Mouse (Mus musculus) ES-Bruce4 (cell line): Measurements from ENCODE around the gene Caml. TPM values are rescaled to one million over a fixed set of nuclear protein-coding genes. Genes with fewer than 3 reads are reported as not detected.

ENCODE experiments used
- H3K27ac ChIP-seq: 2 replicates; pipeline ENCODE4 v1.5.1; 2012; ENCODE audit warnings: low read length, inconsistent platforms; ENCODE audit not compliant: insufficient read depth
- H3K27me3 ChIP-seq: 2 replicates; pipeline ENCODE4 v1.6.1; 2012; ENCODE audit warnings: mild to moderate bottlenecking, low read length, inconsistent platforms; ENCODE audit not compliant: control insufficient read depth, poor library complexity, insufficient read depth, severe bottlenecking
- H3K36me3 ChIP-seq: 2 replicates; pipeline ENCODE4 v1.6.1; 2012; ENCODE audit warnings: inconsistent platforms, mild to moderate bottlenecking, low read length, moderate library complexity; ENCODE audit not compliant: control insufficient read depth, poor library complexity, insufficient read depth, severe bottlenecking
- H3K4me1 ChIP-seq: one replicate; pipeline ENCODE4 v1.8.1; 2011; ENCODE audit warnings: low read length; ENCODE audit not compliant: control insufficient read depth, insufficient read depth
- H3K4me3 ChIP-seq: 2 replicates; pipeline ENCODE4 v1.5.1; 2011; ENCODE audit warnings: low read depth, mild to moderate bottlenecking, low read length
- H3K9ac ChIP-seq: 2 replicates; pipeline ENCODE4 v1.6.1; 2012; ENCODE audit warnings: low read depth, mild to moderate bottlenecking, inconsistent platforms; ENCODE audit not compliant: poor library complexity, severe bottlenecking
- H3K9me3 ChIP-seq: replicated peaks from 2 replicates; pipeline ENCODE4 v1.6.1; 2012; ENCODE audit warnings: mild to moderate bottlenecking, low read length, inconsistent platforms; ENCODE audit not compliant: control insufficient read depth, poor library complexity, insufficient read depth, severe bottlenecking
- CTCF ChIP-seq: IDR thresholded peaks from one replicate; pipeline ENCODE4 v1.8.1; 2011; ENCODE audit warnings: low read depth, low read length
- EP300 ChIP-seq: IDR thresholded peaks from 2 replicates; pipeline ENCODE4 v1.6.1; 2011; ENCODE audit warnings: low read depth, low read length; ENCODE audit not compliant: insufficient read depth
- POLR2A ChIP-seq: IDR thresholded peaks from one replicate; pipeline ENCODE4 v1.8.1; 2011; ENCODE audit warnings: low read length; ENCODE audit not compliant: insufficient read depth
- polyA plus RNA-seq: library from polyadenylated mRNA; stranded (reverse); fragments of >200 nt; gene quantifications from 2 replicates; pipeline ENCODE4 v1.2.4, GENCODE M21; 2011; ENCODE audit warnings: low read depth; ENCODE audit not compliant: missing spikeins, insufficient read depth, insufficient read length

Gene Caml
- polyA plus RNA-seq, 1 experiment, result 26.3 TPM

DNA sequence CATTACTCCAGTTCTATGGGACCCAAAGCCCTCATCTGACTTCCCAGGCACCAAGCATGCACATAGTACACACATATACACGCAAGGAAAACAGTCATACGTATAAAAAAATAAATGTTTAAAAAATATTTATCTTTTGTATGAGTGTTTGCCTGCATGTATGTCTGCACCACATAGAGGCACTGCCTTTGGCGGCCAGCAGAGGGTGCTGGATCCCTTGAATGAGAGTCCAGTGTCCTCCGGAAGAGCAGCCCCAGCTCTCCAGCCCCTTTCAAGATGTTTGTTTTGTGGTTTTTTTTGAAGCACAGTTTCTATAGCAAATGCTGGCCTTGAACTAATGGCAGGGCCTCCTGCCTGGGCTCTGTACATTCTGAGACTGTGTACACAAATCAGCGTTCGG is 45.7 kb downstream of the Caml start:
- peaks cover 54% of the 10 kb centered on the region for H3K36me3 ChIP-seq
- no peaks in the 10 kb centered on the region for H3K4me1 ChIP-seq
- H3K27ac ChIP-seq, result no peak overlapping the region
- H3K27me3 ChIP-seq, result no peaks in the 10 kb centered on the region
- no peaks in the 10 kb centered on the region for H3K9me3 ChIP-seq
- H3K9ac ChIP-seq, result no peak overlapping the region
- H3K4me3 ChIP-seq, result no peak overlapping the region
- TF ChIP-seq CTCF, result peak; percentile 69
- no peak for TF ChIP-seq POLR2A

DNA sequence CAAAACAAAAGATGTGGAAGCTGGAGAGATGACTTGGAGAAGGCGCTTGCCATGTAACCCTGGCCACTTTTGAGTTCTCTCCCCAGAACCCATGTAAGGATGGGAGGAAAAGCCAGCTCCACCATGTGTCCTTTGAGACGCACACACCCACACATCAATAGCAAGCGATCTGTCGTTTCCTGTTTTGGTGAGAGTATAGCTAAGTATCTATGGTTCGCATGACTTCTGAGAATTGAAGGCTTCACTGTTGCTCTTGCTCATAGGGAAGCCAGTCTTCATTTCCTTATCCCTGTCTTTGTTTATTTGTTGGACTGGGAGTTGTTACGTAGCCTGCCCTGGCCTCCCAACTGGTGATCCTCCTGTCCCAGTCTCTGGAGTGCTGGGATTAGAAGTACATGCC is 49.9 kb downstream of the Caml start:
- no peak for TF ChIP-seq POLR2A
- Histone ChIP-seq H3K9me3 (no peaks in the 10 kb centered on the region), H3K4me3 (no peak overlapping the region), H3K4me1 (no peaks in the 10 kb centered on the region), H3K27me3 (no peaks in the 10 kb centered on the region), H3K27ac (no peak overlapping the region), H3K9ac (no peak overlapping the region), H3K36me3 (peaks cover 48% of the 10 kb centered on the region)

DNA sequence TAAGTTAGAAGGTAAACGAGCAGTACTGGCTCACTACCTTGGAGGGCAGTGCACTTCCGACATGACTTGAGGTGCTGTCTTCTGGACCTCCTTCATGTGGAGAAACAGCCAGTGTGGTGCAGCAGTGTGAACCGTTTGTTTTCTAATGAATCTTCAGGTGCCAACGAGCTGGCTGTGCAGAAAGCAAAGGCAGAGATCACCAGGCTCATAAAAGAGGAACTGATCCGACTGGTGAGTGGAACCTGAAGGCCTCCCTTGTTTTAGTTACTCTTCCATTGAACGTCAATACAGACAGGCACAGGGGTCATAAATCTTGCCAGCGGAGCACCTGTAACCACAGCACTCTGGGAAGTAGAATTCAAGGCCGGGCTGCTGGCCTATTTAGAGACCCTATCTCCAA is 54.6 kb downstream of the Caml start:
- no peak overlapping the region for H3K9ac ChIP-seq

More for the DNA sequence above, 54.6 kb downstream of the Caml start:
- H3K27me3 ChIP-seq, result no peaks in the 10 kb centered on the region
- H3K27ac ChIP-seq, result no peak overlapping the region
- H3K4me1 ChIP-seq, result no peaks in the 10 kb centered on the region
- no peaks in the 10 kb centered on the region for H3K9me3 ChIP-seq
- no peak overlapping the region for H3K4me3 ChIP-seq
- no peak for TF ChIP-seq CTCF
- TF ChIP-seq POLR2A, result no peak
- no peak for TF ChIP-seq EP300
- peaks cover 39% of the 10 kb centered on the region for H3K36me3 ChIP-seq

Other genes starting within 250 kb of the Caml start
- gene Slc34a1, start 224.8 kb upstream of the Caml start, polyA plus RNA-seq, result not detected in 2 replicates
- not detected in 2 replicates for gene Pfn3, start 207.8 kb upstream of the Caml start, polyA plus RNA-seq
- not detected in 2 replicates for gene F12, start 196.2 kb upstream of the Caml start, polyA plus RNA-seq
- gene Grk6, start 177.9 kb upstream of the Caml start, polyA plus RNA-seq, result 58.2 and 63.4 TPM in 2 replicates
- gene Prr7, start 158.7 kb upstream of the Caml start, polyA plus RNA-seq, result 3.1 and 3.4 TPM in 2 replicates
- 43.6 and 44.3 TPM in 2 replicates for gene Dbn1, start 134.9 kb upstream of the Caml start, polyA plus RNA-seq
- 84.4 and 97.7 TPM in 2 replicates for gene Pdlim7, start 109.3 kb upstream of the Caml start, polyA plus RNA-seq
- gene Dok3, start 93.7 kb upstream of the Caml start, polyA plus RNA-seq, result 0.39 and 1.0 TPM in 2 replicates
- 55.2 and 63.9 TPM in 2 replicates for gene Ddx41, start 86.3 kb upstream of the Caml start, polyA plus RNA-seq
- gene Fam193b, start 51.9 kb upstream of the Caml start, polyA plus RNA-seq, result 41.8 and 47.7 TPM in 2 replicates
- 94.2 and 95.2 TPM in 2 replicates for gene Tmed9, start 49.3 kb upstream of the Caml start, polyA plus RNA-seq
- gene B4galt7, start 23.1 kb upstream of the Caml start, polyA plus RNA-seq, result 10.3 and 10.5 TPM in 2 replicates
- gene Ddx46, start 12.0 kb downstream of the Caml start, polyA plus RNA-seq, result 103 and 113 TPM in 2 replicates
- 52.3 and 54.1 TPM in 2 replicates for gene B230219D22Rik, start 70.1 kb downstream of the Caml start, polyA plus RNA-seq
- 16.6 and 18.8 TPM in 2 replicates for gene Txndc15, start 91.6 kb downstream of the Caml start, polyA plus RNA-seq
- 15.3 and 16.5 TPM in 2 replicates for gene Pcbd2, start 104.4 kb downstream of the Caml start, polyA plus RNA-seq
- gene Catsper3, start 161.6 kb downstream of the Caml start, polyA plus RNA-seq, result 0.61 TPM in 1 of 2 replicates, not detected in the other
- 0.27 and 0.33 TPM in 2 replicates for gene Pitx1, start 213.2 kb downstream of the Caml start, polyA plus RNA-seq